Mouse (Mus musculus) thymus, adult 2 months (tissue): ENCODE data around the gene Il10rb.

Experiments used
- CTCF ChIP-seq: fragments of 200-500 bp; IDR thresholded peaks from 2 replicates; pipeline ENCODE4 v1.5.1; 2012; ENCODE audit warnings: mild to moderate bottlenecking, control low read depth, low read length, moderate library complexity, borderline replicate concordance; ENCODE audit not compliant: control insufficient read depth, poor library complexity, insufficient read depth; ENCODE audit errors: extremely low read depth
- POLR2A ChIP-seq: fragments of 200-500 bp; IDR thresholded peaks from 2 replicates; pipeline ENCODE4 v1.6.1; 2012; ENCODE audit warnings: mild to moderate bottlenecking, low read length, control low read depth, moderate library complexity; ENCODE audit not compliant: control insufficient read depth, poor library complexity, insufficient read depth; ENCODE audit errors: extremely low read depth

GRCm38 (mm10) chr16:91428259-91428865, 22.4 kb downstream of the Il10rb start:
- TF ChIP-seq POLR2A (no peak), CTCF (no peak)
